Mouse (Mus musculus) Patski (cell line): Measurements from ENCODE around the gene Dgkz. TPM values are rescaled to one million over a fixed set of nuclear protein-coding genes. Genes with fewer than 3 reads are reported as not detected.

ENCODE experiments used
- ATAC-seq: fragments of 100-300 bp; one replicate; pipeline ENCODE4 v1.8.0; 2021
- CTCF ChIA-PET: fragments of 350-600 bp; sonication (Branson Sonifier 250); formaldehyde crosslinking; loops from one replicate; lab custom pipeline; 2022; ENCODE audit warnings: inconsistent platforms; lab: Charles Lee
- POLR2A ChIA-PET: fragments of 350-600 bp; sonication (Branson Sonifier 250); formaldehyde crosslinking; loops from one replicate; lab custom pipeline; 2022; ENCODE audit warnings: antibody characterized with exemption, inconsistent platforms; lab: Charles Lee
- DNase-seq: peaks from one replicate; pipeline ENCODE4 v3.0.0-alpha.2; 2011; ENCODE audit warnings: low read depth, low spot score
- H3K27me3 ChIP-seq: fragments of 371-371 bp; one replicate; pipeline ENCODE4 v1.5.1; 2021
- CTCF ChIP-seq: fragments of 100-300 bp; IDR thresholded peaks from one replicate; pipeline ENCODE4 v1.5.1; 2021
- in situ Hi-C: fragments of 300-500 bp; cut with MboI; formaldehyde crosslinking; loops from 3 replicates; pipeline ENCODE4 v1.11.1; 2018; ENCODE audit warnings: low pct_unique_long_range_greater_than_20kb, mixed read lengths
- polyA plus RNA-seq: library from polyadenylated mRNA; unstranded; gene quantifications from one replicate; pipeline ENCODE4 v1.2.3, GENCODE M21; 2021

The Dgkz gene
- 38.5 TPM for polyA plus RNA-seq

DNA sequence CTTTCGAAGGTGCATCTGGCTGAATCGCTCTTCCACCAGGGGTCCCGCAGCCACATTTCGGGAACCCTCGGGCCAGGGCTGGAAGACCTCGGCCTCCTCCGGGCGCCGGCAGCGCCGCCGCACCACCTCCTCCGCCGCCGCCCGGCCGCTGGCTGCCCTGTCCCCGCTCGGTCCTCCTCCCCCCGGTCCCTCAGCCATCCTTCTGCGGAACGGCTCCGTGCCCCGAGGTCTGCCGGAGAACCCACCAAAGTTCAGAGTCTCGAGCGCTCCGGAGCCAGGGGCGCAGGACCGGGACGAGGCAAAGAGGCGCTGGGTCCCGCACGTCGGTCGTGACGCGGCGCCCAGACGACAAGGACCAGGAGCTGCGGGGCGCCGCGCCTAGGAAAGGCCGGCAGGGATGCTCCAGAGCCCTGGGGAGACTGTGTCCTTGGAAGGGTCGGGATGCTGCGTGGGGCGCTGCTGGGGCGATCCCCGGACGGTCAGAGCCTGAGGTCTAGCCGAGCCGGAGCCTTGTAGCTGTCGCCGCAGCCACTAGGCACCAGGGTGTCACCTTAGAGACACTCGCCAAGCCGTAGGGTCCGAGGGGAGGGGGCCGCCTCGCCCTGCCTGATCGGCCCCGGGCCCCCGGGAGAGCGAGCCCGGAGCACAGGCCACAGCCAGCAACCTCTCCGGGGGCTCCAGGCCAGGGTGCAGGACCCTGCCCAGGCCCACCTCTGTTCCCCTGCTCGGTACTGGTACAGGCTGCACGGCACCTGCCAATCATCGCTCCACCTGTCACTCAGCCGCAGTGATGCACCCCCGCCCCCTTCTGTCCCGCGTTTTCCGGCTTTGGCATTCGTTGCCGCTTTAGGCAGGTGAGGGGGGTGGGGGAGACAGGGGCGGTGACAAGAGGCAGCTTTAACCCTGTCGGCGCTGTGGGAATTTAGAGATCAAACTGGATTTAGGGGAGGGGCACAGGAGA, at the start of gene Dgkz:
TSS of gene Dgkz (minus strand) at position 284 of the 961 bp plus-strand sequence.
- POLR2A ChIA-PET = no interaction called here
- peaks cover 42% of the 10 kb centered on the region for H3K27me3 ChIP-seq
- CTCF ChIA-PET = no interaction called here
- ATAC-seq (no peak), DNase-seq (no peak)
- TF ChIP-seq CTCF = no peak
- in situ Hi-C loops = loop anchor here (25.0 kb wide), 1 partner anchor 461 kb away; the partner anchor contains the start of gene Cry2

DNA sequence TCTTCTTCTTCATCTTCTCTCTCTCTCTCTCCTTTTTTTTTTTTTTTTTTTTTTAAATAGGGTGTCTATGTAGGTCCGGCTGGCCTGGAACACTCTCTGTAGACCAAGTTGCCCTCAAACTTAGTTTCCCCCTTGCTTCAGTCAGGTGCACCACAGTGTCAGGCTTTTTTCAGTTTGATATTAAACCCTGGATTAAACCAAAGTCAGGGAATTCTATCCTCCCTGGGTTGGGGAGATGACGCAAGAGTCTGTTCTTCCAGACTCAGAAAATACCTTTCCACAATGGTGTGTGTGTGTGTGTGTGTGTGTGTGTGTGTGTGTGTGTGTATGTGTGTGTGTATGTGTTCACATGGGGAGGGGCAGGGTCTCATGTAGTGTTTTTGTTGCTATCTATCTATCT, 49.5 kb upstream of the Dgkz start:
- CTCF ChIA-PET = interaction anchor here (0.9 kb wide), 1 partner anchor 14 kb away, joined by 3 read pairs; no protein-coding TSS in a partner anchor
- ATAC-seq (no peak), DNase-seq (no peak)
- in situ Hi-C loops = no loop called here
- POLR2A ChIA-PET = no interaction called here
- no peak for TF ChIP-seq CTCF
- no peaks in the 10 kb centered on the region for H3K27me3 ChIP-seq

DNA sequence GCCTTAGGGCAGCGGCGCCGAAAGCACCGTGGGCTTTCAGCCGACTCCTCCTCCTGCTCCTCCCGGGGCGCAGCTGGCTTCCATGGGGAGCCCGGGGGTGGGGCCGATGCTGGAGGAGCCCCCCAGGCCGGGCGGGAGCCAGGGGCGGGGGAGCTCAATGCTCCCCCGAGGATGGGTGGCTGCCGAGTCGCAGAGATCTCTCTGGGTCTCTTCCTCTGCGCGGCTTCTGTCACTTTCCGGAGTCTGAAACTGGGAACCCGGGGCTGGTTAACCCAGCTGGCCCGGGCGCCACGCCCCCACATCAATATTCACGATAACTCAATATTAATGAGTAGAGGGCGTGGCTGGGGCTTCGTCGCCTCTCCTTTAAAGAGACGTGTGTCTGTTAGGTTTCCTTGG, 48.6 kb upstream of the Dgkz start, which contains the start of gene Creb3l1:
TSS of gene Creb3l1 (minus strand) at position 229 of the 399 bp plus-strand sequence.
- CTCF ChIA-PET = interaction anchor here (0.9 to 1.4 kb wide), 5 partner anchors 11 to 37 kb away, joined by 3 to 5 read pairs (median 3); no protein-coding TSS in a partner anchor
- no peak for TF ChIP-seq CTCF
- POLR2A ChIA-PET = interaction anchor here (1.1 kb wide), 1 partner anchor 31 kb away, joined by 3 read pairs; no protein-coding TSS in a partner anchor
- ATAC-seq (peak; percentile 48), DNase-seq (no peak)
- in situ Hi-C loops = no loop called here
- H3K27me3 ChIP-seq = no peaks in the 10 kb centered on the region

DNA sequence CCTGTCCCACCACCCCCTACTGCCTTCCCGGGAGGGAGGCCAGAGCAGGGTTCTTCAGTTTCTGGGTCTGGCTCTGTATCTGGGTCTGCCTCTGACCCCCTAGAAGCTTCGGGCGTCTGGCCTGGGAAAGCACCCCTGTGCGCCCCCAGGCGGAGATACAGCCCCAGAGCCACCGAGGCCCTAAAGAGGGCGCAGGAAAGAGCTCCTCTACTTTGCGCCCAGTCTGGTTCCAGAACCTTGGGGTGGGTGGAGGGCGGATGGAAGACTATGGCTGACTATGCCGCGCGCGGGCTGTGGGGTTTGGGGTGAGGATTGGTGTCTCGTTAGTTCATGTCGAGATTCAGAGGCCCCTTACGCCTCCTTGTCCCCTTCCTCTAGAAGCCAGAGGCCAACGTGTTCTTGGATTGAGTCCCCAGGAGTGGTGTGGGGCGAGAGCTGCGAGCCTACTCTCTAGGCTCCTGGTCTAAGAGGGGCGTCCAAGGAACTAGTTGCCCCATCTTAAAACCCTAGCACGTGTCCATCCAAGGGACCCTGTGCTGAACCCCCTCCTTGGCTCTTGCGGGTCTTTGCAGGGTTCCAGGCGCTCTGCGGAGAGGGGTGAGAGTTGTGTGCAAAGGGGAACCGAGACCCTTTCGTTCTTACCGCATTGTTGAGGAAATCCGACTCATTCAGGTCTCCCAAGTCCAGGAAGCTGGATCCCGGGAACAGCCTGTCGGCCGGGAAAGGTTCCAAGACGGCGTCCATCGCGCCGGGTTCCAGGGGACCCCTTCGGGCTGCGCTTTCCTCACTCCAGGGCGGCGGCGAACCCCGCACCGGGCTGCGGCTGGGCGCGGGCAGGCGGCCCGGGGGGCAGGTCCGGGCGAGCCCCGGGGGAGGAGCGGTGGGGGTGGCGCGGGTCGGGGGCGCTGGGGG, 48.0 kb upstream of the Dgkz start:
- DNase-seq = no peak
- ChIA-PET CTCF (interaction anchor here (1.1 to 1.4 kb wide), 4 partner anchors 10 to 36 kb away, joined by 3 to 5 read pairs (median 4); no protein-coding TSS in a partner anchor), POLR2A (interaction anchor here (0.7 to 1.1 kb wide), 3 partner anchors 15 to 32 kb away, joined by 3 to 6 read pairs (median 3); no protein-coding TSS in a partner anchor)
- in situ Hi-C loops = no loop called here
- ATAC-seq = peak; percentile 27
- H3K27me3 ChIP-seq = no peaks in the 10 kb centered on the region
- TF ChIP-seq CTCF = no peak

DNA sequence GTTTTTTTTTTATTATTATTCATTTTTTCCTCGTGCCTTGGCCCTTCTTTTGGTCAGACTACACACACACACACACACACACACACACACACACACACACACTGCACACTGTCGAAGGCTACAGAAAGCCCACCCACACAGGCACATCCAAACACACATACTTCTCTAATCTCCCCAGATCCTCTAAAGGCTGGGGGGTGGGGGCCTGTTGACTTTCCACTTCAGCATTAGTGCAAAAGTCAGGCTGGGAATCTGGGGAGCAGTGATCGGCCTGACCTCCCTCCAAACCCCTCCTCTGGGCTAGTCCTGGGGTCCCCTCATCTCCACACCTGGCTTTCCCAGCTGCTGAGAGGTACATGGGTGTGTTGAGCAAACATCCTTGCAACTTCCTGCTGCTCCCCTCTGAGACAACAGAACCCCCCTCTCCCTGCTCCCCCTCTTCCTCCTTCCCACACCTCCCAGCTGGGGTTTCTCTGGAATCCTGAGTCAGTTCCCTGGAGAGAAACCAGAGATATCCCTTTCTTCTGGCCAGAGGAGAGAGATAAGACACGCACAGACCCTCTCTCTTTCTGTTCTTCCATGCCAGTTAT, 45.1 kb upstream of the Dgkz start:
- DNase-seq (no peak), ATAC-seq (no peak)
- H3K27me3 ChIP-seq = no peaks in the 10 kb centered on the region
- CTCF ChIA-PET = no interaction called here
- no peak for TF ChIP-seq CTCF
- POLR2A ChIA-PET = interaction anchor here (0.5 to 0.8 kb wide), 3 partner anchors 34 to 495 kb away, joined by 3 to 6 read pairs (median 3); no protein-coding TSS in a partner anchor
- in situ Hi-C loops = no loop called here

DNA sequence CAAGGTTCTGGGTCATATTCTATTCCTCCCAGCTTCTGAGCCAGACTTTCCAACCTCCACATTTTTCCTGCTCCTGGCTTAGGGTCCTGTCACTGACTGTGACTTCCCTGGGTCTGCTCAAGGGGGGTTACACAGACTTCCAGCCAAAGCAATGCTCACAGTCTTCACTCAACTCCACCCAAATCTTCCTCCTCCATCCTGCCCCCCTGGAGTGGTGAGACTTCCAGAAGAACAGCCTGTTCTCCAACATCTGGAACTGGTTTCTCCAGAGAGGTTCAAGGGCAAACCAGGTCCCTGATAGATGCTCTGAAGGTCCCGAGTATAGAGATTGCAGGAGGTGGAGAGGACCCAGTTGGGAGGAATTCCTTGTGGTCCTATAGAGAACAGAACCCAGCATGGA, 41.8 kb upstream of the Dgkz start:
- POLR2A ChIA-PET = no interaction called here

DNA sequence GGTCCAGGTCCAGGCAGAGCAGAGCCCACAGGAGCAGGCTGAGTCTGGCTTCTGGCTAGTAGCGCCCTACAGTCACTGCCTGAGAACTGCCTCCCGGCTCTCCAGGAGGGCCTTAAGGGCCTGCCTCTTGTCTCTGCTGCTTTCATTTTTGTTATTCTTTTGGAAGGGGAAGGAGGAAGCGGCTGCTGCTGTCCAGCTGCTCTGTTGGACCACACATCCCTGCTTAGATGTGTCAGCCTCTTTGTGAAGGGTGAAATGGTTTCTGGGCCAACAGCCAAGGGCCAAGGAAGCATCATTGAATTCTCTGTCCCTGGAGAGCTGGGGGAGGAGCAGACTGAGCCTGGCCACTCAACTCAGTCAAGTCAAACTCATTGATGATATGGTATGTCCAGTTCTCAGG, 41.3 kb upstream of the Dgkz start:
- CTCF ChIA-PET = no interaction called here
- H3K27me3 ChIP-seq = no peaks in the 10 kb centered on the region
- TF ChIP-seq CTCF = no peak
- ATAC-seq (peak; percentile 67), DNase-seq (no peak)
- in situ Hi-C loops = no loop called here
- POLR2A ChIA-PET = no interaction called here

More for the DNA sequence above, 41.8 kb upstream of the Dgkz start:
- ATAC-seq (no peak), DNase-seq (no peak)
- in situ Hi-C loops = no loop called here
- no peak for TF ChIP-seq CTCF
- H3K27me3 ChIP-seq = no peaks in the 10 kb centered on the region
- CTCF ChIA-PET = no interaction called here

DNA sequence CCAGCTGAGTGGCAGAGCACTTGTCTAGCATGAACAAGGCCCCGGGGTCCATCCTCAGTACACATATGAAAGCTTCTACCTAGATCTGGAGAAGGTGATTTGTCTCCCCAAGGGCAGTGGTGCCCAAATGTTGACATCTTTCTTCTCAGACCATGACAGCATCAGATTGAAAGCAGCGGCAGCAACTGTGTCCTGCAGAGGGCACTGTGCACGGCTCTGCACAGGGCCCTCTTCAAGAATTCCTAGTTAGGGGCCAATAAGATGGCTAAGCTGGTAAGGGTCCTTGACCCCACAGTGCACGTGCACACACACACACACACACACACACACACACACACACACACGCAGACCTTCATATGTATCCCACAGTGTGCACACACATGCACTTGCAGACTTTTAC, 39.2 kb upstream of the Dgkz start:
- ChIA-PET CTCF (interaction anchor here (1.9 kb wide), 1 partner anchor 9 kb away, joined by 4 read pairs; no protein-coding TSS in a partner anchor), POLR2A (interaction anchor here (0.8 kb wide), 1 partner anchor 375 kb away, joined by 3 read pairs; no protein-coding TSS in a partner anchor)
- TF ChIP-seq CTCF = no peak
- in situ Hi-C loops = no loop called here
- ATAC-seq (no peak), DNase-seq (no peak)
- H3K27me3 ChIP-seq = no peaks in the 10 kb centered on the region

DNA sequence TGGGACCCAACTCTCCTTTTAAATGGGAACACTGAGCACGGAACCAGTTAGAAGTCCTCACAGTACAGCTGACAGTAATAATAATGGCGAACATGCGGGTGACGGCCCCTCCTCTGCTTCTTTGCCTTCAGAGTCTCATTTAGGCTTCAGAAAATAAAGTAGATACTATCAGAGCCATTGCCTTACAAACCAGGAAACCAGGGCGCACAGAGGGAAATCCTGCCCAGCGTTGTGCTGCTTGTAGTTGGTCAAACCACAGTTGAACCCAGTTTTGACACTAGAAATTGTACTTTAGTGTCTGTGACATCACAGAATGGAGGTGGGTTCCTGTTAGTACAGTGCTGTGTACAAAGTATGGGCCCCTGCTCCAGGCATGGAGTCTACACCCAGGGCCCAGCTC, 38.6 kb upstream of the Dgkz start:
- TF ChIP-seq CTCF = no peak
- ChIA-PET POLR2A (interaction anchor here (0.8 kb wide), 1 partner anchor 376 kb away, joined by 3 read pairs; no protein-coding TSS in a partner anchor), CTCF (no interaction called here)
- no peak for DNase-seq
- in situ Hi-C loops = no loop called here
- H3K27me3 ChIP-seq = no peaks in the 10 kb centered on the region
- no peak for ATAC-seq
